Mouse (Mus musculus) cerebellum, adult 2 months (tissue): ENCODE data around the gene Ubiad1.

ENCODE experiments used
- CTCF ChIP-seq: fragments of 200-500 bp; IDR thresholded peaks from 2 replicates; pipeline ENCODE4 v1.5.1; 2011; ENCODE audit warnings: low read depth, mild to moderate bottlenecking, control low read depth, low read length, moderate library complexity, borderline replicate concordance; ENCODE audit not compliant: insufficient read depth
- POLR2A ChIP-seq: fragments of 200-500 bp; IDR thresholded peaks from 2 replicates; pipeline ENCODE4 v1.6.1; 2011; ENCODE audit warnings: low read length, control low read depth, borderline replicate concordance; ENCODE audit not compliant: insufficient read depth

DNA sequence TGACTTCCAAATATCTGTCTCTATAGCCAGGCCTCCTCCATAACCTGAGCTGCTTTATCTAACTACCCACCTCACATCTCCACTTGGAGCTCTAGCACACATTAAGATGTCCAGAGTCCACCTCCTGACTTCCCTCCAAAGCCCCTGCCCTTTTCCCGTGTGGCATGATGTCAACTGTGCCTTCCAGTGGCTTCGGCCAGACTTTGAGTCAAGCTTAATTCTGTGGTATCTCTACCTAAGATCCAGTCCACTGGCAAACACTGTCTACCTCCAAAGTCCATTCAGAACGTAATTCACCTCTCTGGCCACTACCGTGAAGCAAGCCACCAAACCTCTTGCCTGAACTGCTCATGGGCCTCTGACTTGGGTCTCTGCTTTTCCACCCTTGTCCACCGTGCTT, 2.6 kb downstream of the Ubiad1 start:
- TF ChIP-seq POLR2A (no peak), CTCF (no peak)
